8 mouse cellular contexts compared by ENCODE assay signal in the genomic region with DNA sequence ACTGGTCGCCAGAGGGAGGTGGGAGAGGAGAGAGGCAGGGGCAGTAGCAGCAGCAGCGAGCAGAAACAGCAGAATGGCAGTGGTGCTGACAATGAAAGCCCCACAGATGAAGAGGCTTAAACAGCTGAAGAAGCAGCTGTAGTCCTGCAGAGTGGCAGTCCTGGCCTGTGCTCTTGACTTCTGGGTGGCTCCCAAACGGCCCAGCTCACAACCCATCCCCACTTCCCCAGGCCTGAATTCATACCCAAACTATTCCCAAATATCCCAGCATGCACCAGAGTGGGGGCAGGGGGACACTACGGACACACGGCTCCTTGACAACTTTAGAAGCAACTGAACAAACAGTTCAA. TPM values are rescaled to one million over a fixed set of nuclear protein-coding genes. Genes with fewer than 3 reads are reported as not detected.
DNase-seq lines count a peak whose midpoint lies in the region; ATAC-seq and TF ChIP-seq lines count a peak whose summit lies in the region.

No protein-coding gene starts in this region.

- peak overlapping the region; percentile 72 for H3K27ac ChIP-seq in layer of hippocampus, adult 2 months
- H3K27ac ChIP-seq in forebrain, embryonic 11.5 days (ENCODE audit: low read depth, low read length): peak overlapping the region; percentile 26; the same call in 1 of the 2 replicates
- peak overlapping the region; percentile 57 for H3K27ac ChIP-seq in hindbrain, postnatal 0 days

- H3K4me2 ChIP-seq in forebrain, embryonic 11.5 days (ENCODE audit: low read depth, low read length, severe bottlenecking): no peak overlapping the region
- H3K4me2 ChIP-seq in hindbrain, postnatal 0 days (ENCODE audit: low read depth, low read length): no peak overlapping the region

- WGBS in forebrain, embryonic 11.5 days: 26% methylated on average over 5 of the region's 5 CpGs
- 17% methylated on average over 5 of the region's 5 CpGs for WGBS in hindbrain, postnatal 0 days

- H3K36me3 ChIP-seq in forebrain, embryonic 11.5 days (ENCODE audit: control insufficient read depth, insufficient read depth, low read length): no peaks in the 10 kb centered on the region
- no peaks in the 10 kb centered on the region for H3K36me3 ChIP-seq in hindbrain, postnatal 0 days (ENCODE audit: insufficient read depth, low read length)

- H3K9me3 ChIP-seq in forebrain, embryonic 11.5 days (ENCODE audit: control insufficient read depth, low read length): no peaks in the 10 kb centered on the region
- no peaks in the 10 kb centered on the region for H3K9me3 ChIP-seq in hindbrain, postnatal 0 days (ENCODE audit: low read length)

- 0 out of 2 replicates have a peak, but pooled peaks have one; percentile 42 for ATAC-seq in forebrain, embryonic 11.5 days (replicated peaks; ENCODE audit: low FRiP score)
- ATAC-seq in hindbrain, postnatal 0 days: peak; percentile 74; the same call in 1 of the 2 replicates
- 0 out of 2 replicates have a peak, but pooled peaks have one; percentile 27 for ATAC-seq in monocyte, adult 5-6 weeks (replicated peaks; ENCODE audit: insufficient number of reproducible peaks, low FRiP score, low TSS enrichment, poor library complexity, severe bottlenecking)

- no peak for DNase-seq in layer of hippocampus, adult 2 months (ENCODE audit: low spot score in 2 of 2)
- no peak for DNase-seq in layer of hippocampus, postnatal 36 days
- no peak for DNase-seq in forebrain, embryonic 11.5 days (ENCODE audit: low spot score)
- peak; percentile 28 for DNase-seq in hindbrain, postnatal 0 days (ENCODE audit: low spot score)
- no peak for DNase-seq in frontal cortex, postnatal 14 days (ENCODE audit: low spot score in 2 of 2)
- DNase-seq in cerebellum, adult 18-20 months: no peak
- DNase-seq in right cerebral cortex, postnatal 36 days (ENCODE audit: low spot score in 2 of 2): no peak

- H3K27me3 ChIP-seq in forebrain, embryonic 11.5 days (ENCODE audit: control insufficient read depth, insufficient read depth, low read length): no peaks in the 10 kb centered on the region
- H3K27me3 ChIP-seq in hindbrain, postnatal 0 days (ENCODE audit: insufficient read depth, low read length): no peaks in the 10 kb centered on the region

- H3K9ac ChIP-seq in forebrain, embryonic 11.5 days (ENCODE audit: low read length): peak overlapping the region; percentile 3; the same call in 1 of the 2 replicates
- no peak overlapping the region; the same call in 1 of the 2 replicates for H3K9ac ChIP-seq in hindbrain, postnatal 0 days (replicated peaks; ENCODE audit: low read length)

- H3K4me1 ChIP-seq in forebrain, embryonic 11.5 days (replicated peaks; ENCODE audit: control insufficient read depth, insufficient read depth, low read length): peaks cover 5% of the 10 kb centered on the region; the same call in 1 of the 2 replicates
- peaks cover 15% of the 10 kb centered on the region; the same call in 1 of the 2 replicates for H3K4me1 ChIP-seq in hindbrain, postnatal 0 days (ENCODE audit: insufficient read depth, low read length)

- no peak for TF ChIP-seq CTCF in layer of hippocampus, adult 2 months (conservative IDR thresholded peaks at IDR 0.05)
- 0 out of 2 replicates have a peak, but pooled peaks have one; percentile 15 for TF ChIP-seq CTCF in hindbrain, postnatal 0 days (IDR thresholded peaks at IDR 0.05; ENCODE audit: low read depth)

- H3K4me3 ChIP-seq in layer of hippocampus, adult 2 months: no peak overlapping the region
- no peak overlapping the region for H3K4me3 ChIP-seq in forebrain, embryonic 11.5 days (ENCODE audit: low read depth, low read length)
- no peak overlapping the region for H3K4me3 ChIP-seq in hindbrain, postnatal 0 days (ENCODE audit: low read length)

RNA-seq across cellular contexts. Expression of a gene that starts 30.2 kb away (rescaled TPM):
- total RNA-seq in layer of hippocampus, adult 2 months (2021): 10 to 100 TPM; 50.5 to 52.3 TPM
- total RNA-seq in layer of hippocampus, postnatal 36 days (2021): 10 to 100 TPM; 50.0 to 50.2 TPM
- 77.9 and 83.7 TPM in 2 replicates for polyA plus RNA-seq in forebrain, embryonic 11.5 days (2014; fragmentation: Nextera tagmentation; extraction: Ambion mirVana)
- 51.9 and 60.2 TPM in 2 replicates for total RNA-seq in hindbrain, postnatal 0 days (2014; rRNA removed)
- 46.3 and 46.4 TPM in 2 replicates for polyA plus RNA-seq in hindbrain, postnatal 0 days (2015; fragmentation: Nextera tagmentation; extraction: Ambion mirVana)
- 31.5 to 57.2 TPM (median 39.3 TPM) in 3 replicates for total RNA-seq in monocyte, adult 5-6 weeks (2017)

RNA-seq across cellular contexts. Expression of a gene that starts 58.6 kb away (rescaled TPM):
- total RNA-seq in layer of hippocampus, adult 2 months (2021): 10 to 100 TPM; 49.0 to 53.1 TPM
- 10 to 100 TPM; 50.9 to 54.4 TPM for total RNA-seq in layer of hippocampus, postnatal 36 days (2021)
- polyA plus RNA-seq in forebrain, embryonic 11.5 days (2014; fragmentation: Nextera tagmentation; extraction: Ambion mirVana): 244 and 285 TPM in 2 replicates
- 42.5 and 49.9 TPM in 2 replicates for total RNA-seq in hindbrain, postnatal 0 days (2014; rRNA removed)
- polyA plus RNA-seq in hindbrain, postnatal 0 days (2015; fragmentation: Nextera tagmentation; extraction: Ambion mirVana): 253 and 256 TPM in 2 replicates
- total RNA-seq in monocyte, adult 5-6 weeks (2017): 18.9 to 40.3 TPM (median 27.6 TPM) in 3 replicates
